Mouse (Mus musculus) CD8-positive naive resting alpha-beta T cell, adult 57 days (primary cell): ENCODE data around the gene BB287469. TPM values are rescaled to one million over a fixed set of nuclear protein-coding genes. Genes with fewer than 3 reads are reported as not detected.

ENCODE experiments used
- total RNA-seq: library from RNA; stranded (reverse); gene quantifications from one replicate; pipeline ENCODE4 v1.2.4, GENCODE M21; 2023

Gene BB287469
- not detected for total RNA-seq

GRCm38 (mm10) chr12:87816277-87816676 lies at the start of gene BB287469:
Gene BB287469, plus strand, starts transcription at chr12:87816577.

GRCm38 (mm10) chr12:87775655-87776054 lies 40.7 kb upstream of the BB287469 start, which contains the start of gene Gm21319:
Gene Gm21319, minus strand, starts transcription at chr12:87775755.

GRCm38 (mm10) chr12:87795212-87795611 lies 21.2 kb upstream of the BB287469 start, which contains the start of gene Gm21936:
Gene Gm21936, plus strand, starts transcription at chr12:87795512.

GRCm38 (mm10) chr12:87842239-87842638 lies 25.9 kb downstream of the BB287469 start, which contains the start of gene Gm2001:
Gene Gm2001, minus strand, starts transcription at chr12:87842339.

Other genes with a start within 250 kb of the BB287469 start
- not detected for gene Oog1, start 213.9 kb upstream of the BB287469 start, total RNA-seq
- gene Gm4027, start 197.7 kb upstream of the BB287469 start, total RNA-seq = not detected
- not detected for gene Gm16381, start 172.0 kb upstream of the BB287469 start, total RNA-seq
- not detected for gene Gm21319, start 40.8 kb upstream of the BB287469 start, total RNA-seq
- gene Gm21936, start 21.1 kb upstream of the BB287469 start, total RNA-seq = not detected
- not detected for gene Gm2001, start 25.8 kb downstream of the BB287469 start, total RNA-seq
- not detected for gene Gm2016, start 57.5 kb downstream of the BB287469 start, total RNA-seq
- not detected for gene Gm2022, start 78.8 kb downstream of the BB287469 start, total RNA-seq
- not detected for gene Gm2035, start 103.3 kb downstream of the BB287469 start, total RNA-seq
- not detected for gene Gm2042, start 137.5 kb downstream of the BB287469 start, total RNA-seq
- not detected for gene Gm2075, start 195.3 kb downstream of the BB287469 start, total RNA-seq
- gene Gm6803, start 202.2 kb downstream of the BB287469 start, total RNA-seq = not detected
- not detected for gene Gm2056, start 210.4 kb downstream of the BB287469 start, total RNA-seq